Mouse (Mus musculus) megakaryocyte, embryonic 14.5 days (primary cell): ENCODE measurements around the gene Zfp384.

Experiments used
- FLI1 ChIP-seq: IDR thresholded peaks from 2 replicates; pipeline ENCODE4 v1.6.1; 2012; ENCODE audit warnings: low read length, inconsistent platforms, mixed read lengths
- GATA1 ChIP-seq: IDR thresholded peaks from 3 replicates; pipeline ENCODE4 v1.6.1; 2012; ENCODE audit warnings: mixed read lengths, low read length, inconsistent platforms, borderline replicate concordance

GRCm38 (mm10) chr6:124992241-124992640 lies 16.7 kb upstream of the Zfp384 start:
- no peak for TF ChIP-seq GATA1
- no peak for TF ChIP-seq FLI1
